Mouse (Mus musculus): ENCODE measurements around the gene Iscu. TPM values are rescaled to one million over a fixed set of nuclear protein-coding genes. Genes with fewer than 3 reads are reported as not detected.

Iscu gene
- polyA plus RNA-seq, 2 experiments, result 85.4 to 102 TPM

- H3K9me3 ChIP-seq (ENCODE audit: control insufficient read depth, low read length), result no peaks in the 10 kb centered on the region
- H3K36me3 ChIP-seq (ENCODE audit: control insufficient read depth, insufficient read depth, low read length), result no peaks in the 10 kb centered on the region
- ATAC-seq (ENCODE audit: low FRiP score, low read depth) (no peak), DNase-seq (ENCODE audit: low spot score) (no peak)
- H3K4me3 ChIP-seq (replicated peaks; ENCODE audit: low read length), result no peak overlapping the region
- no peak for TF ChIP-seq POLR2A (IDR thresholded peaks at IDR 0.05; ENCODE audit: borderline replicate concordance, extremely low read depth, insufficient read depth, insufficient read length)
- H3K4me2 ChIP-seq (replicated peaks; ENCODE audit: low read depth, low read length, severe bottlenecking), result no peak overlapping the region
- no peak overlapping the region for H3K27ac ChIP-seq (replicated peaks; ENCODE audit: low read depth, low read length)
- H3K9ac ChIP-seq (ENCODE audit: low read depth, low read length, severe bottlenecking), result no peak overlapping the region
- H3K4me1 ChIP-seq (ENCODE audit: control insufficient read depth, insufficient read depth, low read length), result no peaks in the 10 kb centered on the region
- no peaks in the 10 kb centered on the region for H3K27me3 ChIP-seq (ENCODE audit: control insufficient read depth, insufficient read depth, low read length)
- WGBS, result 55% methylated on average over 12 of the region's 12 CpGs
Observed at GRCm38 (mm10) chr5:113727238-113727637, 45.3 kb upstream of the Iscu start.

- H3K27ac ChIP-seq (replicated peaks; ENCODE audit: low read depth, low read length), result no peak overlapping the region
- ATAC-seq (ENCODE audit: low FRiP score, low read depth) (no peak), DNase-seq (ENCODE audit: low spot score) (no peak)
- H3K9me3 ChIP-seq (ENCODE audit: control insufficient read depth, low read length), result no peaks in the 10 kb centered on the region
- H3K4me1 ChIP-seq (ENCODE audit: control insufficient read depth, insufficient read depth, low read length), result no peaks in the 10 kb centered on the region
- WGBS, result 56% methylated on average over 7 of the region's 7 CpGs
- TF ChIP-seq POLR2A (IDR thresholded peaks at IDR 0.05; ENCODE audit: borderline replicate concordance, extremely low read depth, insufficient read depth, insufficient read length), result no peak
- H3K27me3 ChIP-seq (ENCODE audit: control insufficient read depth, insufficient read depth, low read length), result no peaks in the 10 kb centered on the region
- H3K36me3 ChIP-seq (ENCODE audit: control insufficient read depth, insufficient read depth, low read length), result no peaks in the 10 kb centered on the region
- H3K9ac ChIP-seq (ENCODE audit: low read depth, low read length, severe bottlenecking), result no peak overlapping the region
- no peak overlapping the region for H3K4me3 ChIP-seq (replicated peaks; ENCODE audit: low read length)
- H3K4me2 ChIP-seq (replicated peaks; ENCODE audit: low read depth, low read length, severe bottlenecking), result no peak overlapping the region
Observed at GRCm38 (mm10) chr5:113728011-113728410, 44.5 kb upstream of the Iscu start.

GRCm38 (mm10) chr5:113728691-113729090, 43.9 kb upstream of the Iscu start:
- Histone ChIP-seq H3K9me3 (ENCODE audit: control insufficient read depth, low read length) (no peaks in the 10 kb centered on the region), H3K4me1 (ENCODE audit: control insufficient read depth, insufficient read depth, low read length) (no peaks in the 10 kb centered on the region), H3K36me3 (ENCODE audit: control insufficient read depth, insufficient read depth, low read length) (no peaks in the 10 kb centered on the region), H3K4me3 (replicated peaks; ENCODE audit: low read length) (no peak overlapping the region), H3K9ac (ENCODE audit: low read depth, low read length, severe bottlenecking) (no peak overlapping the region), H3K27me3 (ENCODE audit: control insufficient read depth, insufficient read depth, low read length) (no peaks in the 10 kb centered on the region), H3K27ac (replicated peaks; ENCODE audit: low read depth, low read length) (no peak overlapping the region), H3K4me2 (replicated peaks; ENCODE audit: low read depth, low read length, severe bottlenecking) (no peak overlapping the region)
- DNase-seq (ENCODE audit: low spot score) (no peak), ATAC-seq (ENCODE audit: low FRiP score, low read depth) (no peak)
- WGBS, result 85% methylated on average over 7 of the region's 7 CpGs
- no peak for TF ChIP-seq POLR2A (IDR thresholded peaks at IDR 0.05; ENCODE audit: borderline replicate concordance, extremely low read depth, insufficient read depth, insufficient read length)

DNA sequence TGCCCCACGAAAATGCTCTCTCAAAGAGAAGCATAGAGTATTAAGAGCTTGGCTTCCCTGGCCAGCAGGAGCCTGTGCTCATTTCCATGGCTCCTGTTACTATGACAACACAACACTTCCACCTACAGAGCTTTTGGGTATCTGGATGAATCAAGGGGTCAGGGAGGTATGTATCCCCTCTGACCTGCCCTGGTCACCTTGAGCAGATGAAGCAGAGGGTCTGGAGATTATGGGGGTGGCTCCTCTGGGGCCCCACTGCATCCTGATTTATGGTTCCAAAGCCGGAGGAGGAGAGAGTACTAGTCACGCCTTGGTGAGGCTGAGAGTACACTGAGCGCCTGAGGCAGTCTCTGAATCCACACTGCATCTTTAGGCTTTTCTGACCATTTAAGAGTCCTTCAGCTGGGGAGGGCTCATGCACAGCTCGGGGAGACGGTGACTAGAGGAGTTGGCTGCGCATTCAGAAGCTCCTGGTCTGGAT, 41.9 kb upstream of the Iscu start:
- no peak for ATAC-seq (ENCODE audit: low FRiP score, low read depth)
- no peak for TF ChIP-seq POLR2A (IDR thresholded peaks at IDR 0.05; ENCODE audit: borderline replicate concordance, extremely low read depth, insufficient read depth, insufficient read length)
- Histone ChIP-seq H3K27me3 (ENCODE audit: control insufficient read depth, insufficient read depth, low read length) (no peaks in the 10 kb centered on the region), H3K4me3 (replicated peaks; ENCODE audit: low read length) (no peak overlapping the region), H3K4me1 (ENCODE audit: control insufficient read depth, insufficient read depth, low read length) (0 out of 2 replicates have a peak, but pooled peaks cover 4% of the 10 kb centered on the region), H3K9me3 (ENCODE audit: control insufficient read depth, low read length) (no peaks in the 10 kb centered on the region), H3K4me2 (replicated peaks; ENCODE audit: low read depth, low read length, severe bottlenecking) (no peak overlapping the region), H3K36me3 (ENCODE audit: control insufficient read depth, insufficient read depth, low read length) (no peaks in the 10 kb centered on the region), H3K9ac (ENCODE audit: low read depth, low read length, severe bottlenecking) (no peak overlapping the region), H3K27ac (replicated peaks; ENCODE audit: low read depth, low read length) (no peak overlapping the region)
- 57% methylated on average over 7 of the region's 7 CpGs for WGBS
- DNase-seq (ENCODE audit: low spot score), result no peak

- Histone ChIP-seq H3K4me2 (replicated peaks; ENCODE audit: low read depth, low read length, severe bottlenecking) (no peak overlapping the region), H3K9me3 (ENCODE audit: control insufficient read depth, low read length) (no peaks in the 10 kb centered on the region), H3K9ac (ENCODE audit: low read depth, low read length, severe bottlenecking) (no peak overlapping the region), H3K36me3 (ENCODE audit: control insufficient read depth, insufficient read depth, low read length) (no peaks in the 10 kb centered on the region), H3K27ac (replicated peaks; ENCODE audit: low read depth, low read length) (no peak overlapping the region), H3K27me3 (ENCODE audit: control insufficient read depth, insufficient read depth, low read length) (no peaks in the 10 kb centered on the region), H3K4me3 (replicated peaks; ENCODE audit: low read length) (no peak overlapping the region), H3K4me1 (ENCODE audit: control insufficient read depth, insufficient read depth, low read length) (peaks cover 5% of the 10 kb centered on the region)
- TF ChIP-seq POLR2A (IDR thresholded peaks at IDR 0.05; ENCODE audit: borderline replicate concordance, extremely low read depth, insufficient read depth, insufficient read length), result no peak
- no peak for DNase-seq (ENCODE audit: low spot score)
- ATAC-seq (ENCODE audit: low FRiP score, low read depth), result no peak
- 84% methylated on average over 7 of the region's 7 CpGs for WGBS
Observed at GRCm38 (mm10) chr5:113731174-113731573, 41.4 kb upstream of the Iscu start.

DNA sequence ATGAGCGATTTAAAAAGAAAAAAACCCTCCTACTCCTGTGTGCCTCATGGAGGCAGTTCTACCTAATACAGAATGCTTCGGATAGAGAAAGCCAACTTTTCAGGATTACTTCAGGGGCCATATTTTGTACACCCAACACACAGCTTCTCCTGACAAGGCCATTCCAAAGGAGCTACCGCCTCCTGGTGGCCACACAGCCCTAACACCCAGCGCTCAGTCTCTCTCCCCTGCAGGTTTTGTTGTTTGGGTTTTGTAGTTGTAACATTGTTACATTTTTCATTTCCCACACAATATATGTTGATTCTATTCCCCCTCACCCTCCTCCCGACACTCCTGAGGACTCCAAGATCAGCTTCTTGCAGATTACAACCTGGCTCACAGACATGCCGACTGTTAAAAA, 40.4 kb upstream of the Iscu start:
- no peak for TF ChIP-seq POLR2A (IDR thresholded peaks at IDR 0.05; ENCODE audit: borderline replicate concordance, extremely low read depth, insufficient read depth, insufficient read length)
- DNase-seq (ENCODE audit: low spot score) (peak; percentile 41), ATAC-seq (ENCODE audit: low FRiP score, low read depth) (no peak)
- H3K9ac ChIP-seq (ENCODE audit: low read depth, low read length, severe bottlenecking), result no peak overlapping the region
- H3K9me3 ChIP-seq (ENCODE audit: control insufficient read depth, low read length), result no peaks in the 10 kb centered on the region
- H3K27ac ChIP-seq (replicated peaks; ENCODE audit: low read depth, low read length), result no peak overlapping the region
- WGBS, result 25% methylated on average over 6 of the region's 6 CpGs
- peaks cover 13% of the 10 kb centered on the region for H3K4me1 ChIP-seq (ENCODE audit: control insufficient read depth, insufficient read depth, low read length)
- H3K4me3 ChIP-seq (replicated peaks; ENCODE audit: low read length), result no peak overlapping the region
- H3K4me2 ChIP-seq (replicated peaks; ENCODE audit: low read depth, low read length, severe bottlenecking), result no peak overlapping the region
- H3K36me3 ChIP-seq (ENCODE audit: control insufficient read depth, insufficient read depth, low read length), result peaks cover 2% of the 10 kb centered on the region; the same call in 1 of the 2 replicates
- H3K27me3 ChIP-seq (ENCODE audit: control insufficient read depth, insufficient read depth, low read length), result no peaks in the 10 kb centered on the region
